Mouse (Mus musculus): ENCODE data around the gene Gk5.

Gk5 gene

GRCm38 (mm10) chr9:96223302-96223701 is 104.1 kb downstream of the Gk5 start:
- no peak for DNase-seq (ENCODE audit: low read depth, low spot score)

- DNase-seq (ENCODE audit: low read depth, low spot score), result no peak
Observed at GRCm38 (mm10) chr9:96228285-96228684, 109.1 kb downstream of the Gk5 start.

- no peak for DNase-seq (ENCODE audit: low read depth, low spot score)
Observed at GRCm38 (mm10) chr9:96230271-96230670, 111.1 kb downstream of the Gk5 start.

All from 3T3-L1 (cell line).